Mouse (Mus musculus): ENCODE data around the gene Pnrc2. TPM values are rescaled to one million over a fixed set of nuclear protein-coding genes. Genes with fewer than 3 reads are reported as not detected.
A peak's percentile ranks its signal among the peaks of the same experiment; 100 is the strongest.

The Pnrc2 gene
- total and polyA plus RNA-seq, 3 experiments = 48.0 to 76.3 (median 49.8) TPM

DNA sequence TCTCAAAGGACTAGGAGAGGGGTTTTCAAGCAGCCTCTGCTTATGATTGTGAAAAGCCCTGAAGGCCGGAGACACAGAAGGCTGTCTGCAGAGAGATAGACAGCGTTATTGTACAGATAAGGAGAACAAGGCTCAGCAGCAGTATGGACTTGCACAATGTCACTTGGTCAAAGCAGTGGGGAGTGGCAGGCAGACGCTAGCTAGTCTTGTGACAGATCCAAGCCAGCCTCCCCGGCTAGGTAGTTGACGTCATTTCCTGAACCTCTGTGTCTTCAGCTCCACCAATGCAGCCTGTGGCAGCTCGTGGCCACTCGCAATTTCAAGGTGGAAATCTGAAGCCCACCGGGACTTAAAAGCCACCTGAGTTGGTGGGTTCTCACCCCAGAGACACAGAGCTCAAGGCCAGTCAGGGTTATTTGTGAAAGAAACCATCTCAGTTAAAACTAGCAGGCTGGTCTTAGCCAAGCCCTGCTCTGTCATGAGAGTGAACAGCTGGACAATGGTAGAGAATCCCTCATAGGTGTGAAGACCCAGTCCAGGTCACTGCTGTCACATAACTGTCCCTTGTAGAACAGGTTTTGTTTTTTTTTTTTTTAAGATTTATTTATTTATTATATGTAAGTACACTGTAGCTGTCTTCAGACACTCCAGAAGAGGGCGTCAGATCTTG, 24.9 kb upstream of the Pnrc2 start:
- Histone ChIP-seq H3K9ac (ENCODE audit: control insufficient read depth, low read depth, low read length, poor library complexity, severe bottlenecking) (peak overlapping the region; percentile 77), H3K27me3 (ENCODE audit: control insufficient read depth in 1 of 2, insufficient read depth in 2 of 2, low read length in 2 of 2) (no peaks in the 10 kb centered on the region), H3K9me3 (replicated peaks; ENCODE audit: insufficient read depth, low read length) (no peaks in the 10 kb centered on the region), H3K4me1 (ENCODE audit: control insufficient read depth in 1 of 2, insufficient read depth in 2 of 2, low read length in 2 of 2) (peaks cover 19 to 38% of the 10 kb centered on the region in 2 experiments), H3K4me3 (ENCODE audit: control insufficient read depth in 1 of 2, insufficient read depth in 1 of 2, low read depth in 2 of 2, low read length in 2 of 2) (peak overlapping the region; percentile 37 to 44), H3K36me3 (ENCODE audit: control insufficient read depth in 1 of 2, insufficient read depth in 2 of 2, low read length in 2 of 2) (peaks cover 0 to 24% of the 10 kb centered on the region in 2 experiments; a peak in 2 of 4 replicates), H3K79me2 (ENCODE audit: control insufficient read depth, insufficient read depth, low read length, poor library complexity) (peaks cover 5% of the 10 kb centered on the region), H3K27ac (ENCODE audit: control insufficient read depth, low read depth, low read length) (peak overlapping the region; percentile 99)
- TF ChIP-seq NRF1 (IDR thresholded peaks at IDR 0.05; ENCODE audit: insufficient read depth, low read depth, low read length, poor library complexity, severe bottlenecking) (no peak), MAX (IDR thresholded peaks at IDR 0.05; ENCODE audit: low read length) (peak; percentile 74), POLR2AphosphoS2 (IDR thresholded peaks at IDR 0.05; ENCODE audit: low read length) (peak; percentile 78; the same call in 1 of the 2 replicates), GATA1 (IDR thresholded peaks at IDR 0.05; ENCODE audit: low read depth, low read length) (peak; percentile 94), MXI1 (IDR thresholded peaks at IDR 0.05; ENCODE audit: low read depth, low read length) (peak; percentile 82; the same call in 1 of the 2 replicates), ZMIZ1 (IDR thresholded peaks at IDR 0.05; ENCODE audit: low read depth, low read length) (peak; percentile 81; the same call in 1 of the 2 replicates), MAZ (IDR thresholded peaks at IDR 0.05; ENCODE audit: low read depth, low read length) (peak; percentile 58), ELF1 (IDR thresholded peaks at IDR 0.05; ENCODE audit: low read depth, low read length) (no peak), CTCF (IDR thresholded peaks at IDR 0.05 in 2 of 3, conservative IDR thresholded peaks at IDR 0.05 in 1 of 3; ENCODE audit: control insufficient read depth in 1 of 3, insufficient read depth in 1 of 3, low read depth in 2 of 3, low read length in 3 of 3, poor library complexity in 1 of 3, severe bottlenecking in 1 of 3) (peak in 1 of 3 experiments; percentile 8; a peak in 1 of 6 replicates), TAL1 (IDR thresholded peaks at IDR 0.05; ENCODE audit: low read length) (peak; percentile 86), MYC (IDR thresholded peaks at IDR 0.05; ENCODE audit: low read depth, low read length) (0 out of 2 replicates have a peak, but pooled peaks have one; percentile 55), ZNF384 (IDR thresholded peaks at IDR 0.05; ENCODE audit: low read depth, low read length) (0 out of 2 replicates have a peak, but pooled peaks have one; percentile 19), CHD1 (IDR thresholded peaks at IDR 0.05; ENCODE audit: low read depth, low read length) (peak; percentile 53; the same call in 1 of the 2 replicates), EP300 (IDR thresholded peaks at IDR 0.05; ENCODE audit: low read depth in 1 of 2, low read length in 2 of 2) (peak; percentile 84 to 89), SIN3A (IDR thresholded peaks at IDR 0.05; ENCODE audit: low read length) (peak; percentile 95), TBP (IDR thresholded peaks at IDR 0.05; ENCODE audit: low read depth, low read length) (peak; percentile 76), SMC3 (IDR thresholded peaks at IDR 0.05; ENCODE audit: low read depth, low read length) (no peak), POLR2A (IDR thresholded peaks at IDR 0.05; ENCODE audit: control insufficient read depth in 1 of 2, insufficient read depth in 1 of 2, low read depth in 1 of 2, low read length in 2 of 2, poor library complexity in 1 of 2) (peak; percentile 51 to 76), E2F4 (IDR thresholded peaks at IDR 0.05; ENCODE audit: borderline replicate concordance, low read depth, low read length) (no peak), JUND (IDR thresholded peaks at IDR 0.05; ENCODE audit: low read depth, low read length) (no peak), RCOR1 (IDR thresholded peaks at IDR 0.05; ENCODE audit: low read depth, low read length) (peak; percentile 72), ETS1 (IDR thresholded peaks at IDR 0.05; ENCODE audit: low read depth, low read length) (peak; percentile 93), POLR2AphosphoS5 (IDR thresholded peaks at IDR 0.05; ENCODE audit: borderline replicate concordance, low read depth, low read length) (no peak), BHLHE40 (IDR thresholded peaks at IDR 0.05; ENCODE audit: borderline replicate concordance, low read depth, low read length) (peak; percentile 58; the same call in 1 of the 2 replicates), TCF12 (IDR thresholded peaks at IDR 0.05; ENCODE audit: low read depth, low read length) (peak; percentile 89), CHD2 (IDR thresholded peaks at IDR 0.05; ENCODE audit: low read length) (no peak), MAFK (IDR thresholded peaks at IDR 0.05; ENCODE audit: borderline replicate concordance, low read depth, low read length) (no peak), NELFE (IDR thresholded peaks at IDR 0.05; ENCODE audit: low read depth, low read length) (peak; percentile 70; the same call in 1 of the 2 replicates), ZKSCAN1 (IDR thresholded peaks at IDR 0.05; ENCODE audit: low read depth, low read length) (no peak), USF1 (IDR thresholded peaks at IDR 0.05; ENCODE audit: low read depth, low read length) (peak; percentile 66), ZC3H11A (IDR thresholded peaks at IDR 0.05; ENCODE audit: low read depth, low read length) (no peak)
- DNase-seq (ENCODE audit: low read depth, low spot score) = peak; percentile 97

Measured in MEL (cell line).